Mouse (Mus musculus) testis, adult 2 months (tissue): Measurements from ENCODE around the gene Dnase2a.

Experiments used
- CTCF ChIP-seq: fragments of 200-500 bp; IDR thresholded peaks from 2 replicates; pipeline ENCODE4 v1.5.1; 2012; ENCODE audit warnings: low read depth, mild to moderate bottlenecking, inconsistent platforms, low read length, moderate library complexity; ENCODE audit not compliant: control insufficient read depth, insufficient read depth, insufficient replicate concordance
- POLR2A ChIP-seq: fragments of 200-500 bp; IDR thresholded peaks from 2 replicates; pipeline ENCODE4 v1.6.1; 2012; ENCODE audit warnings: low read depth, mild to moderate bottlenecking, inconsistent platforms, low read length, moderate library complexity; ENCODE audit not compliant: control insufficient read depth

DNA sequence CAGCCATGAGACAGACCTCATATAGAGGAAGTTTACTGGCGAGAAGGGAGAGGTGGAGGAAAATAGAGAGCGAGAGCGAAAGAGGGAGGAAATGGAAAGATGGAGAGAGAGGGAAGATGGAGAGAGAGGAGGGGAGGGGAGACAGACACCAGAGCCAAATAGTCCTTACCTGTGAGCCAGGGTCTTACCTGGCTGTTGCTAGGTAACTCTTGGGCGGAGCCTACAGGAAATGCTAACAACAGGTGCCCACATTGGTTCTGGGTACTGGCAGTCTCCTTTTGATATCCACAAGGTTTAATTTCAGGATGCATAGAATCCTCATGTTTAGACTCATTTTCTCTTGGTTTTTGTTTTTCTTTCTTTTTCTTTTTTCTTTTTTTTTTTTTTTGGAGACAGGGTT is 35.3 kb upstream of the Dnase2a start:
- TF ChIP-seq CTCF = no peak
- TF ChIP-seq POLR2A = peak; percentile 19; the same call in 1 of the 2 replicates
